Mouse (Mus musculus): ENCODE measurements around the gene Ift122.

DNA sequence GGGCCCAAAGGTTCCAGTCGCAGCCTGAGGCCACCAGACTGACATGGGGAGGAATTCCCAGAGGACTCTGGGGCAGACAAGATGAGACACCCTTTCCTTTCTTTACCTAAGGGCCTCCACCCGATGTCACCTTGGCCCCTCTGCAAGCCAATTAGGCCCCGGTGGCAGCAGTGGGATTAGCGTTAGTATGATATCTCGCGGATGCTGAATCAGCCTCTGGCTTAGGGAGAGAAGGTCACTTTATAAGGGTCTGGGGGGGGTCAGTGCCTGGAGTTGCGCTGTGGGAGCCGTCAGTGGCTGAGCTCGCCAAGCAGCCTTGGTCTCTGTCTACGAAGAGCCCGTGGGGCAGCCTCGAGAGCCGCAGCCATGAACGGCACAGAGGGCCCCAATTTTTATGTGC lies 78.4 kb downstream of the Ift122 start, which contains the start of gene Rho:
- TF ChIP-seq E2F4 (IDR thresholded peaks at IDR 0.05; ENCODE audit: insufficient replicate concordance, low read depth, low read length) (no peak), EP300 (IDR thresholded peaks at IDR 0.05; ENCODE audit: low read length) (no peak)
